Mouse (Mus musculus): ENCODE measurements around the gene Slc17a2. TPM values are rescaled to one million over a fixed set of nuclear protein-coding genes. Genes with fewer than 3 reads are reported as not detected.
"Not testable (repeated sequence)": the region's sequence is repeated elsewhere in the genome, so short reads cannot be mapped to it uniquely, and the experiment has no call there.

Gene Slc17a2
- not detected in 2 replicates for polyA plus RNA-seq (2016; fragmentation: Nextera tagmentation; extraction: Ambion mirVana)

DNA sequence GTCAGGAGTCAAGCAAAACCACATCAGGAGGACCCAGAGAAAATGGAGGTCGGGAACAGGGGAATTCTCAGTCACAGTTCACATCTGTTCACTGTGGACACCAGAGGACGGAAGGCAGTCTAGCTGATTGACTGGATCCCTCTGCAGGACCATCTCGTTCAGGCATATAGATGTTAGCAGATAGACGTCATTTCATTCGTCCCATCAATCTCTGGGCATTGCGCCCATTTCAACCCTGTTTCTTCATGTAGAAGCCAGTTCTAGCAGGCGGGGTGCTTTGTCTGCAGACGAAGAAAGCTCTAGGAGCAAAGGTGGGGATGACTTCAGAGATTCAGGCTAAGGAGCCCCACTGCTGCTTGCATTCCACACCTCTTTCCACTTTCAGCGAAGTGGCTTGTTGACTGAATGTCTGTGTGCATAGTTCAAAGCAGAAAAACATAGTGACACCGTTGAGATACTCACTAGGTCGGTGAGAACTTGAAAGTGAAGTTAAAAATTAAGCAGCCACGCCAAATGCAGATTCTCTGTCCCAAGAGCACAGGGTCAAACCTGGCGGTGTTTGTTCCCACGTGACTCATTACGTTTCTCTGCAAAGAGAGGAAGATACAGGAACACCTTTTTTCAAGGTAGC is at the start of gene Slc17a2:
Slc17a2 (plus strand) TSS at position 572 of the 631 bp plus-strand sequence.
- DNase-seq (ENCODE audit: low spot score), result no peak
- WGBS, result 88% methylated on average over 15 of the region's 15 CpGs
- Histone ChIP-seq H3K27ac (no peak within 1 kb of the TSS), H3K4me1 (replicated peaks) (no peaks in the 10 kb centered on the region), H3K4me3 (no peak within 1 kb of the TSS), H3K9me3 (no peaks in the 10 kb centered on the region), H3K36me3 (no peaks in the 10 kb centered on the region), H3K27me3 (ENCODE audit: insufficient read depth, poor library complexity, severe bottlenecking) (no peaks in the 10 kb centered on the region)

DNA sequence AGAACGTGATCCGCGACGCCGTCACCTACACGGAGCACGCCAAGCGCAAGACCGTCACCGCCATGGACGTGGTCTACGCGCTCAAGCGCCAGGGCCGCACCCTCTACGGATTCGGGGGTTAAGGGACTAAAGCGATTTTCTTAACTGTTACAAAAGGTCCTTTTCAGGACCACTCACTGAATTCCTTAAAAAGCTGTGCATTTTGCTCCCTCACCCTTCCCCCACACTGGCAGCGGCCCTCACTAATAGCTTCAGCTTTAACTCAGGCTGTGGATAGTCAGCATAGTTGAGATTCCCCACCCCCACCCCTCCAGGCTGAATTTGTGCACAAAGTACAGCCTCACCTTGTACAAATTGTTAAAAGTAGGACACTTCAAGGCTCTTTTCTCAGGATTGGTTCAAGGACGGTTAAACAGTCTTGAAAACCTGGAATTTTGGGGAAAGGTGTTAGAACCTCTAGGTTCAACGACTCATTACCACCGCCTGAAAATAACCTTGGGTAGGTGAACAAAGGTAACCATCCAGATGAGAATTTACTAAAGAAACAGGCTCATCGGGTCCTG is 49.5 kb upstream of the Slc17a2 start:
- 2% methylated on average over 18 of the region's 23 CpGs for WGBS
- peak overlapping the region; percentile 51 for H3K4me3 ChIP-seq
- no peaks in the 10 kb centered on the region for H3K36me3 ChIP-seq
- no peaks in the 10 kb centered on the region for H3K9me3 ChIP-seq
- H3K27ac ChIP-seq, result peak overlapping the region; percentile 90
- no peaks in the 10 kb centered on the region for H3K27me3 ChIP-seq (ENCODE audit: insufficient read depth, poor library complexity, severe bottlenecking)
- peaks cover 41% of the 10 kb centered on the region for H3K4me1 ChIP-seq (replicated peaks)
- DNase-seq (ENCODE audit: low spot score), result peak; percentile 68

DNA sequence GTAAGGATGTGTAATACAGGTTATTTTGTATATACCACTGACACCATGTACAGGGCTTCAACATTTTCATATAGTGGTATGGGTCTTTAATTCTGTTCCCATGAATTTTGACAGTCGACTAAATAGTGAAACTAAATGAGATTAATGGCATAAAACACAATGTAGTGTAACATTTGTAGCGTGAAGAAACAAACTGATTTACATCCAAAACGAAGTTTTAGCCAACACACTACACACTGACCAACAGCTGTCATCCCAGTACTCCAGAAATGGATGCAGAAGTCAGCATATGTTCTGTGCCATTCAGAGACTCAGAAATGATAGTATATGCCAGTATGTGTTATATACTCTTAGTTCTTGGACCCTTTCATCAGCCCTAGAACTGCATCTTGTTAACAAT is 48.9 kb upstream of the Slc17a2 start:
- Histone ChIP-seq H3K9me3 (no peaks in the 10 kb centered on the region), H3K4me1 (replicated peaks) (peaks cover 43% of the 10 kb centered on the region), H3K36me3 (no peaks in the 10 kb centered on the region), H3K4me3 (peak overlapping the region; percentile 51), H3K27me3 (ENCODE audit: insufficient read depth, poor library complexity, severe bottlenecking) (no peaks in the 10 kb centered on the region), H3K27ac (peak overlapping the region; percentile 90)
- 54% methylated on average over 3 of the region's 3 CpGs for WGBS
- DNase-seq (ENCODE audit: low spot score), result no peak

GRCm38 (mm10) chr13:23759251-23759771 is 47.5 kb upstream of the Slc17a2 start:
- H3K4me1 ChIP-seq (replicated peaks), result peaks cover 49% of the 10 kb centered on the region
- no peak for DNase-seq (ENCODE audit: low spot score)
- 0 out of 2 replicates have a peak overlapping the region, but pooled peaks have one; percentile 66 for H3K4me3 ChIP-seq
- H3K27me3 ChIP-seq (ENCODE audit: insufficient read depth, poor library complexity, severe bottlenecking), result no peaks in the 10 kb centered on the region
- H3K36me3 ChIP-seq, result no peaks in the 10 kb centered on the region
- H3K27ac ChIP-seq, result peak overlapping the region; percentile 94
- no peaks in the 10 kb centered on the region for H3K9me3 ChIP-seq
- 75% methylated on average over 3 of the region's 3 CpGs for WGBS

DNA sequence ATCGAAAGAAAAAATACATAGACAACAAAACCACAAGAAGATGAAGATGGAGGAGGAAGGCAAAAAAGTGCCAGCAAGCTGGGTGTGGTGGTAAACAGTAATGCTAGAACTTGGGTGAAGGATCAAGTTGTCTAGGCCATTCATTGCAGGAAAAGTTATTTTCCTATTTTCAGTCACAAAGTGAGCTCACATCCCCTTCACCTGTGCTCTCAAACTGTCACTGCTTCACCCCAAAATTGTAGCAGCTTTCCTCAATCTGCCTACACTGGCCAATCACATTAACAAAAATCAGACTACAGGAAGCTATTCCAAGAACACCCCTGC is 46.9 kb upstream of the Slc17a2 start:
- WGBS, result 74% methylated on average over 1 of the region's 1 CpGs

GRCm38 (mm10) chr13:23760240-23760971 is 46.4 kb upstream of the Slc17a2 start:
- peak overlapping the region; percentile 94 for H3K27ac ChIP-seq
- H3K27me3 ChIP-seq (ENCODE audit: insufficient read depth, poor library complexity, severe bottlenecking), result no peaks in the 10 kb centered on the region
- H3K9me3 ChIP-seq, result no peaks in the 10 kb centered on the region
- peak; percentile 47 for DNase-seq (ENCODE audit: low spot score)
- 2% methylated on average over 22 of the region's 27 CpGs for WGBS
- no peaks in the 10 kb centered on the region for H3K36me3 ChIP-seq
- peaks cover 57% of the 10 kb centered on the region for H3K4me1 ChIP-seq (replicated peaks)
- peak overlapping the region; percentile 66 for H3K4me3 ChIP-seq

More for the DNA sequence above, 46.9 kb upstream of the Slc17a2 start:
- no peak for DNase-seq (ENCODE audit: low spot score)
- H3K4me1 ChIP-seq (replicated peaks), result peaks cover 55% of the 10 kb centered on the region
- no peaks in the 10 kb centered on the region for H3K27me3 ChIP-seq (ENCODE audit: insufficient read depth, poor library complexity, severe bottlenecking)
- H3K4me3 ChIP-seq, result peak overlapping the region; percentile 66
- peak overlapping the region; percentile 94 for H3K27ac ChIP-seq
- H3K36me3 ChIP-seq, result no peaks in the 10 kb centered on the region
- H3K9me3 ChIP-seq, result no peaks in the 10 kb centered on the region

- Histone ChIP-seq H3K27me3 (ENCODE audit: insufficient read depth, poor library complexity, severe bottlenecking) (no peaks in the 10 kb centered on the region), H3K4me1 (replicated peaks) (peaks cover 57% of the 10 kb centered on the region), H3K27ac (peak within 1 kb of the TSS; percentile 94), H3K4me3 (peak within 1 kb of the TSS; percentile 66), H3K9me3 (no peaks in the 10 kb centered on the region), H3K36me3 (no peaks in the 10 kb centered on the region)
- peak; percentile 99 for DNase-seq (ENCODE audit: low spot score)
- under 1% methylated on average over 69 of the region's 72 CpGs for WGBS
These were observed 45.6 kb upstream of the Slc17a2 start, which contains the start of gene Hist1h4a for GRCm38 (mm10) chr13:23760972-23761864. Hist1h4a (minus strand) TSS chr13:23761230.

DNA sequence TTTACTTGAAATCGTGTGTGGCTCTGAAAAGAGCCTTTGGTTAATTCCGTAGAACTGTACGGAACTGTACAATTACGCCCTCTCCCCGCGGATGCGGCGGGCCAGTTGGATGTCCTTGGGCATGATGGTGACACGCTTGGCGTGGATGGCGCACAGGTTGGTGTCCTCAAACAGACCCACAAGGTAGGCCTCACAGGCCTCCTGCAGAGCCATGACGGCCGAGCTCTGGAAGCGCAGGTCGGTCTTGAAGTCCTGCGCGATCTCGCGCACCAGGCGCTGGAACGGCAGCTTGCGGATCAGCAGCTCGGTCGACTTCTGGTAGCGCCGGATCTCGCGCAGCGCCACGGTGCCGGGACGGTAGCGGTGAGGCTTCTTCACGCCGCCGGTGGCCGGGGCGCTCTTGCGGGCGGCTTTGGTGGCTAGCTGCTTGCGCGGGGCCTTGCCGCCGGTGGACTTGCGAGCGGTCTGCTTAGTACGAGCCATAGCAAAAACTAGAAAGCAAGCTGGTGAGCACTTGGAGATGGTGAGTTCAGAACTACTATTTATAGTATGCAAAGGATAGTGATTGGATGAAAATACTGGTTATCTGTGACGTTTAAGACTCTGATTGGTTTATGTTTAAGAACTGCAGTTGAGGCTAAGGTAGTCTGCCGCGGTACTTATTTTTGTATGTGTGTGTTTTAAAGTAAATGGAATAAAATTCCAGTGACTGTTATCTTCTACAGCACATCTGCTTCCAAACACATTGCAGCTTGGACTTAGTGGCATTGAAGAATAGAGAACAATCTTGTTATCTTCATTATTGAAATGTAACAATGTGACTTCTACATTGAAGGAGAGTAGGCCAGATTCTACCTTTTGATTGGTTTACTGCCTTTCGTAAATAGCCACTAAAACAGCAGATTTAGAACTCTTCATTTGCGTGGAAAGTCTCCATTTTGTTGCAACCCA is 44.6 kb upstream of the Slc17a2 start, which contains the start of gene Hist1h3a:
Hist1h3a (minus strand) TSS at position 516 of the 951 bp plus-strand sequence.
- not testable (repeated sequence) for H3K27me3 ChIP-seq (ENCODE audit: insufficient read depth, poor library complexity, severe bottlenecking); H3K36me3 ChIP-seq; H3K9me3 ChIP-seq
- WGBS, result under 1% methylated on average over 33 of the region's 52 CpGs
- peak; percentile 74 for DNase-seq (ENCODE audit: low spot score)
- H3K27ac ChIP-seq, result peak within 1 kb of the TSS; percentile 94
- peaks cover 56% of the 10 kb centered on the region for H3K4me1 ChIP-seq (replicated peaks)
- H3K4me3 ChIP-seq, result peak within 1 kb of the TSS; percentile 66

GRCm38 (mm10) chr13:23763242-23763585 is 43.6 kb upstream of the Slc17a2 start:
- Histone ChIP-seq H3K27me3 (ENCODE audit: insufficient read depth, poor library complexity, severe bottlenecking) (no peaks in the 10 kb centered on the region), H3K4me3 (peak overlapping the region; percentile 66), H3K27ac (peak overlapping the region; percentile 94), H3K36me3 (no peaks in the 10 kb centered on the region), H3K9me3 (no peaks in the 10 kb centered on the region), H3K4me1 (replicated peaks) (peaks cover 46% of the 10 kb centered on the region)
- WGBS, result 2% methylated on average over 10 of the region's 10 CpGs
- DNase-seq (ENCODE audit: low spot score), result no peak

- peak within 1 kb of the TSS; percentile 94 for H3K27ac ChIP-seq
- 4% methylated on average over 34 of the region's 34 CpGs for WGBS
- no peaks in the 10 kb centered on the region for H3K9me3 ChIP-seq
- DNase-seq (ENCODE audit: low spot score), result peak; percentile 90
- H3K4me3 ChIP-seq, result peak within 1 kb of the TSS; percentile 66
- H3K27me3 ChIP-seq (ENCODE audit: insufficient read depth, poor library complexity, severe bottlenecking), result no peaks in the 10 kb centered on the region
- H3K36me3 ChIP-seq, result no peaks in the 10 kb centered on the region
- H3K4me1 ChIP-seq (replicated peaks), result peaks cover 43% of the 10 kb centered on the region
These were observed 43.0 kb upstream of the Slc17a2 start, which contains the start of gene Hist1h1a for GRCm38 (mm10) chr13:23763586-23764323. Hist1h1a (plus strand) TSS chr13:23763666.
